Mouse (Mus musculus): ENCODE measurements around the gene Syde2.

DNA sequence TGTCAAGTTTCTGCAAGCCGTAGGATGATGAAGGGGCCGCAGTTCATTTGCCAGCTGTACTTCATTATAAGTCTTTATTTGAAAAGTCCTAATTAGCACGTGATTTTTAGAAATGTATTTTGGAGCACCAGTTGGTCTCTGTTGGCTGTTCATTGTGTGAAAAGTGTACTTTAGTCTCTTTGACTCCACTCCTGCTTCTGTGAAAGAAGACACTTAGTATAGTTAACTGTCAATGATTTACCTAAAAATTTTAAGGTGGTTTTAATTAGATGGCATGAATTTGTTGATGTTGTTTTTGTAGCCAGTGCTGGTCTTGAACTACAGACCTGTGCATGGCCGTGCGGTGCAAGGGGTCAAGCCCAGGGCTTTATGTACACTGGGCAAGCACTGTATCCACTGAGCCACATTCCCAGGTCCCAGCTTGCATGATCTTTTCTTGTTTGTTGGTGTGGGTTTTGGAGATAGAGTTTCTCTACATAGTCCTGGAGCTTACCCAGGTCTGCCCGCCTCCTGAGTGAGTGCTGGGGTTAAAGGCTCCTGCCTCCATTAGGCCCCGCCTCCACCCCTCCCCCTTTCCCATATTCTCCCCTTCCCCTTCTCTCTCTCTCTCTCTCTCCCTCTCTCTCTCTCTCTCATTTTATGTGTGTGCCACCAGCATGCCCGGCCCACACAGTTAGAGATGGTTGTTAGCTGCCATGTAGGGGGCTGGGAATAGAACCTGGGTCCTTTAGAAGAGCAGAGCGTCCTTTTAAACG, 4.5 kb downstream of the Syde2 start:
- TF ChIP-seq POLR2A (IDR thresholded peaks at IDR 0.05; ENCODE audit: low read depth, low read length) (no peak), CTCF (IDR thresholded peaks at IDR 0.05; ENCODE audit: extremely low read depth, insufficient read length, insufficient replicate concordance, low read depth, low read length) (no peak)

Data from small intestine, adult 2 months (tissue).